Mouse (Mus musculus) kidney, adult 2 months (tissue): ENCODE measurements around the gene Tbcb.

Source experiments
- CTCF ChIP-seq: fragments of 200-500 bp; conservative IDR thresholded peaks from 2 replicates; pipeline ENCODE4 v1.5.1; 2011; ENCODE audit warnings: low read depth, mild to moderate bottlenecking, control low read depth, low read length, moderate library complexity, mixed read lengths; ENCODE audit not compliant: insufficient read depth, insufficient read length
- POLR2A ChIP-seq: fragments of 200-500 bp; IDR thresholded peaks from one replicate; pipeline ENCODE4 v1.6.1; 2011; ENCODE audit warnings: low read depth, low read length, control low read depth

GRCm38 (mm10) chr7:30220008-30220356 lies 12.1 kb downstream of the Tbcb start:
- TF ChIP-seq CTCF (no peak), POLR2A (no peak)
